Mouse (Mus musculus) lung, embryonic 14.5 days (tissue): ENCODE data around the gene Fstl1. TPM values are rescaled to one million over a fixed set of nuclear protein-coding genes. Genes with fewer than 3 reads are reported as not detected.

Experiments
- ATAC-seq: fragments of 200-750 bp; cut with Nextera tagmentation; 2 replicates; pipeline ENCODE4 v1.8.0; 2017; ENCODE audit warnings: mild to moderate bottlenecking, moderate TSS enrichment, moderate library complexity; ENCODE audit not compliant: insufficient read depth
- DNase-seq: peaks from one replicate; pipeline ENCODE4 v3.0.0-alpha.2; 2015
- H3K27ac ChIP-seq: fragments of 300-500 bp; sonication (generic); 2 replicates; pipeline ENCODE4 v1.5.1; 2014; ENCODE audit warnings: low read depth, mild to moderate bottlenecking, moderate library complexity
- H3K27me3 ChIP-seq: fragments of 300-500 bp; sonication (generic); 2 replicates; pipeline ENCODE4 v1.6.1; 2014; ENCODE audit warnings: low read length, control low read depth; ENCODE audit not compliant: insufficient read depth
- H3K36me3 ChIP-seq: fragments of 300-500 bp; sonication (generic); 2 replicates; pipeline ENCODE4 v1.6.1; 2014; ENCODE audit warnings: control low read depth; ENCODE audit not compliant: insufficient read depth
- H3K4me1 ChIP-seq: fragments of 300-500 bp; sonication (generic); 2 replicates; pipeline ENCODE4 v1.6.1; 2014; ENCODE audit warnings: antibody characterized with exemption, control low read depth; ENCODE audit not compliant: insufficient read depth
- H3K4me2 ChIP-seq: fragments of 300-500 bp; sonication (generic); 2 replicates; pipeline ENCODE4 v1.6.1; 2014; ENCODE audit warnings: mild to moderate bottlenecking
- H3K4me3 ChIP-seq: fragments of 300-500 bp; sonication (generic); 2 replicates; pipeline ENCODE4 v1.5.1; 2014; ENCODE audit warnings: low read depth, low read length
- H3K9ac ChIP-seq: fragments of 300-500 bp; sonication (generic); 2 replicates; pipeline ENCODE4 v1.6.1; 2014
- H3K9me3 ChIP-seq: fragments of 300-500 bp; sonication (generic); 2 replicates; pipeline ENCODE4 v1.6.1; 2016; ENCODE audit warnings: low read depth, low read length, control low read depth
- CTCF ChIP-seq: IDR thresholded peaks from 2 replicates; pipeline ENCODE4 v1.5.1; 2016; ENCODE audit warnings: antibody characterized with exemption, low read depth
- WGBS: fragments of 180-500 bp; shearing (Covaris S2); extraction: QIAGEN DNeasy Blood & Tissue Kit; methylation state at CpG from one replicate; pipeline ENCODE4 v1.1.7; 2014; 5-methylcytosine and 5-hydroxymethylcytosine counted together
- polyA plus RNA-seq: library from polyadenylated mRNA; unstranded; fragments of >200 nt; fragmentation: Nextera tagmentation; extraction: Ambion mirVana; gene quantifications from 2 replicates; pipeline ENCODE4 v1.2.1, GENCODE M21; 2014

The Fstl1 gene
- polyA plus RNA-seq, 1 experiment from 2014 or later: 460 TPM

DNA sequence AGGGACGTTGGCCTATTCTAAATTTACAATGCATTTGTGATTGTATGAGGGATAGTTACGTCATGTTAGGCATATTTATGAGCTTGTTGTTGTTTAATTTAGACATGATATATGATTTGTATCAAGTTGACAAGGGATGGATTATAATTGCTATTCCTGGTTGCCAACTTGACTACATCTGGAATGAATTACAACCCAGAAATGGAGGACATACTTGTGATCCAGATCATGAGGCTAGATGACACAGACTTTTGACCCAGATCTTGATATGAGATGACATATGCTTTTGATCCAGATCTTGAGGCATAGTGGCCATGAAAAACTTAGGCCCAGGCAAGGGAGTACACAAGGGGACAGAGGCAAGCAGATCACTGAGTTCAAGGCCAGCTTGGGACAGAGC lies 36.6 kb upstream of the Fstl1 start:
- H3K27ac ChIP-seq: no peak overlapping the region
- WGBS: 75% methylated on average over 2 of the region's 2 CpGs
- no peak overlapping the region for H3K4me2 ChIP-seq
- no peaks in the 10 kb centered on the region for H3K9me3 ChIP-seq
- DNase-seq: no peak
- no peak for TF ChIP-seq CTCF
- no peaks in the 10 kb centered on the region for H3K4me1 ChIP-seq
- no peaks in the 10 kb centered on the region for H3K36me3 ChIP-seq
- ATAC-seq: no peak
- H3K9ac ChIP-seq: no peak overlapping the region
- H3K4me3 ChIP-seq: no peak overlapping the region
- H3K27me3 ChIP-seq: no peaks in the 10 kb centered on the region

- Histone ChIP-seq H3K4me3 (no peak overlapping the region), H3K4me1 (no peaks in the 10 kb centered on the region), H3K9ac (no peak overlapping the region), H3K27ac (no peak overlapping the region), H3K27me3 (no peaks in the 10 kb centered on the region), H3K9me3 (no peaks in the 10 kb centered on the region), H3K4me2 (no peak overlapping the region), H3K36me3 (no peaks in the 10 kb centered on the region)
- no peak for ATAC-seq
- TF ChIP-seq CTCF: no peak
- WGBS: 41% methylated on average over 4 of the region's 4 CpGs
- DNase-seq: no peak
Observed at GRCm38 (mm10) chr16:37742266-37742665, 34.4 kb upstream of the Fstl1 start.

DNA sequence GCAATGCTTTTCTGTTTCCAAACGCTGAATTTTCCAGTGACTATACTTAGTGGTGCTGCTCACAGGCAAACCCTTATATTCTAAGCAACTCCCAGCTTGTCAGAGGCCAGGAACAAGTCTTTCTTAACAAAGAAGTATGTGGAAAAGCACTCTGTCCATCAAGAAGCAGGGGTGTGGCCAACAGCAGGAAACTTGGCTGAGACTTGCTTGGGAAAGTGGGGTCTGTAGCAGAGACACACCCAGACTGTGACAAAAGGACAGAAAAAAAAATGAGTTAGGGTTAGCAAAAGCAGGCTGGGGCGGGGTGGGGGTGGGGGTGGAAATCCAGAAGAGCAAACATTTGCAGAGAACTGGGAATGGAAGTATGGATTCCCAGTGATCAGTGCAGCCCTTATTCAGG lies 23.8 kb upstream of the Fstl1 start:
- DNase-seq (peak; percentile 74), ATAC-seq (peak; percentile 63; the same call in 1 of the 2 replicates)
- Histone ChIP-seq H3K4me2 (no peak overlapping the region; the same call in 1 of the 2 replicates), H3K9me3 (no peaks in the 10 kb centered on the region), H3K27me3 (no peaks in the 10 kb centered on the region), H3K4me3 (no peak overlapping the region), H3K9ac (no peak overlapping the region), H3K4me1 (peaks cover 13% of the 10 kb centered on the region), H3K27ac (peak overlapping the region; percentile 81), H3K36me3 (no peaks in the 10 kb centered on the region)
- TF ChIP-seq CTCF: no peak
- WGBS: 23% methylated on average over 2 of the region's 2 CpGs

DNA sequence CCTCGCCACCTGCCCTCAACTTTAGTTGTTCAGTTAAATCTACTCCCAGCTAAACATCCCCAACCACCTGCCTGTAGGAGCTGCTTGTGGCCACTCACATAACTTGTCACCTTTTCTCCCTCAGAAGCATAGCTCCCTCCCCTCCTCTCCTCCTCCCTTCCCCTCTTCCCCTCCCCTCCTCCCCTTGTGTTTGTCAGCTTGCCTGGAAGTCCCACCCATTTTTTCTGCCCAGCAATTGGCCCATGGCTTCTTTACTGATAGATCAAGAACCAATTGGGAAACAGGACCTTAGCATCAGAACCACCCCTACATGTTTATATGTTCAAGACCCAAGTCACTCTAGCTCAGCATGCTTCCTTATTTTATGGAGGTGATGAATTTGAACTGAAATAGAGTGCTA lies 22.9 kb upstream of the Fstl1 start:
- Histone ChIP-seq H3K9ac (no peak overlapping the region), H3K36me3 (no peaks in the 10 kb centered on the region), H3K4me1 (peaks cover 13% of the 10 kb centered on the region), H3K4me3 (no peak overlapping the region), H3K27ac (peak overlapping the region; percentile 81), H3K4me2 (no peak overlapping the region), H3K9me3 (no peaks in the 10 kb centered on the region), H3K27me3 (no peaks in the 10 kb centered on the region)
- ATAC-seq (peak; percentile 23; the same call in 1 of the 2 replicates), DNase-seq (peak; percentile 27)
- TF ChIP-seq CTCF: no peak
- WGBS: 64% methylated on average over 1 of the region's 1 CpGs

DNA sequence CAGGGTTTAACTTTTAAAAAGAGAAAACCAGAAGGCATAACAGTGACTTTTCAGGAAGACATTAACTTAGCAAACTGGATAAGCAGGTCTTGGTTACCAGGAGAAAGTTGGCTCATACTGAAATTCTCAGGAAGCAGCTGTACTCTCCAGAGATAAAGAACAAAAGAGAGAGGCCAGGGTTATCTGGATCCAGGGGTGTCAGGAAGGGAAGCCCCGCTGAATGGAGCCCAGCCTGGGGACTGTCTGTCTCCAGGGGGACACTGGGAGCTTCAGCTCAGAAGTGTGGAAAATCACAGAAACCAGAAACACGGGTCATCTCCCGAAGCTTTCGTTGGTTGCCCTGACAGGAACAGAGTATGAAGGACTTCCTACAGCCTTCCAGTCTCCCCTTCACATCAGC lies 22.2 kb upstream of the Fstl1 start:
- WGBS: 17% methylated on average over 4 of the region's 4 CpGs
- H3K27me3 ChIP-seq: no peaks in the 10 kb centered on the region
- no peak for ATAC-seq
- H3K4me2 ChIP-seq: no peak overlapping the region
- no peak overlapping the region for H3K4me3 ChIP-seq
- H3K27ac ChIP-seq: peak overlapping the region; percentile 61; the same call in 1 of the 2 replicates
- peak; percentile 24 for DNase-seq
- no peaks in the 10 kb centered on the region for H3K9me3 ChIP-seq
- TF ChIP-seq CTCF: no peak
- H3K36me3 ChIP-seq: no peaks in the 10 kb centered on the region
- H3K4me1 ChIP-seq: peaks cover 13% of the 10 kb centered on the region
- H3K9ac ChIP-seq: no peak overlapping the region

- Histone ChIP-seq H3K36me3 (no peaks in the 10 kb centered on the region), H3K9me3 (no peaks in the 10 kb centered on the region), H3K4me3 (no peak overlapping the region), H3K4me1 (peaks cover 13% of the 10 kb centered on the region), H3K27ac (no peak overlapping the region), H3K9ac (no peak overlapping the region), H3K4me2 (no peak overlapping the region), H3K27me3 (no peaks in the 10 kb centered on the region)
- ATAC-seq: no peak
- no peak for TF ChIP-seq CTCF
- DNase-seq: no peak
- 80% methylated on average over 2 of the region's 2 CpGs for WGBS
Observed at GRCm38 (mm10) chr16:37757223-37757622, 19.4 kb upstream of the Fstl1 start.

GRCm38 (mm10) chr16:37763797-37764196 lies 12.9 kb upstream of the Fstl1 start:
- no peak overlapping the region for H3K4me2 ChIP-seq
- no peaks in the 10 kb centered on the region for H3K4me1 ChIP-seq
- H3K4me3 ChIP-seq: no peak overlapping the region
- WGBS: 44% methylated on average over 5 of the region's 5 CpGs
- H3K27ac ChIP-seq: no peak overlapping the region
- TF ChIP-seq CTCF: no peak
- H3K9ac ChIP-seq: no peak overlapping the region
- DNase-seq: no peak
- no peaks in the 10 kb centered on the region for H3K9me3 ChIP-seq
- no peaks in the 10 kb centered on the region for H3K36me3 ChIP-seq
- no peak for ATAC-seq
- H3K27me3 ChIP-seq: no peaks in the 10 kb centered on the region
